Mouse (Mus musculus) yolk sac, embryonic 10.5 days (tissue): ENCODE measurements around the gene Fosl2.
"Not testable (repeated sequence)": the region's sequence is repeated elsewhere in the genome, so short reads cannot be mapped to it uniquely, and the experiment has no call there.

Experiments
- DNase-seq: peaks from one replicate; pipeline ENCODE4 v3.0.0-alpha.2; 2017; ENCODE audit warnings: low spot score

Gene Fosl2

DNA sequence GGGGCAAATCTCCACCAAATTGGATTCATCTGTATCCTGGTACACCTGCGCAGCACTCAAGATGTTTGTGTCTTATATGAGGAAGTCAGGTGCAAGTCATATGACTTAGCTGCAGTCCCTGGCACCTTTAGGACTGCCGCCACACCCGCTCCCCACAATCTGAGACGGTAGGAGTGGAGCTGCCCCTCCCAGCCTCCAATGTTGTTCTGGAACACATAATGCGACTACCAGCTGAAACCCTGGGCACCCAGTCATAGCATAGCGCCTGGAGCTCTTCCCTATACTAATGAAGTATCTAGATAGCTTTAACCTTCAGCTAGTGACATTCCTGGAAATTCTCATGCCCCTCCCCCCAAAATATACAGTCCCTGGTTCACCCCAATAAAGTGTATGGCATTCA, 43.1 kb downstream of the Fosl2 start:
- not testable (repeated sequence) for DNase-seq

- DNase-seq: no peak
Measured at GRCm38 (mm10) chr5:32182885-32183629, 47.5 kb downstream of the Fosl2 start.

DNA sequence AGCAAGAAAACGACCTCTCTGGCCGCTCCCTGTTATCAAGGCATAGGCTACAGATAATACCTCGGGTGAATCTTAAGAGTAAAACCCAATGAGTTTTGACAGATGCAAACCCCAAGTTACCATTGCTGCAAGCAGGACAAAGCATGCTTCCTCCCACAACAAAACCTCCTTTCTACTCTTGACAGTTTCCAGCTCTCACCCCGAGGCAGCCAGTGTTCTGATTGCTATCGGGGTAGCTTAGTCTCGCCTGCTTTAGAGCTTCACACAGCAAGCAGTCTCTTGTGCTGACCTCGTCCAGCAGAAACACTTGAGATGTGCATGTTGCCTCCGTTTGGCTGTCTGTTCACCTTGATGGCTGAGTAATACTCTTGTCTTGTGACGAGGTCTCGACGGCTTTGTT, 52.1 kb downstream of the Fosl2 start:
- DNase-seq: no peak

DNA sequence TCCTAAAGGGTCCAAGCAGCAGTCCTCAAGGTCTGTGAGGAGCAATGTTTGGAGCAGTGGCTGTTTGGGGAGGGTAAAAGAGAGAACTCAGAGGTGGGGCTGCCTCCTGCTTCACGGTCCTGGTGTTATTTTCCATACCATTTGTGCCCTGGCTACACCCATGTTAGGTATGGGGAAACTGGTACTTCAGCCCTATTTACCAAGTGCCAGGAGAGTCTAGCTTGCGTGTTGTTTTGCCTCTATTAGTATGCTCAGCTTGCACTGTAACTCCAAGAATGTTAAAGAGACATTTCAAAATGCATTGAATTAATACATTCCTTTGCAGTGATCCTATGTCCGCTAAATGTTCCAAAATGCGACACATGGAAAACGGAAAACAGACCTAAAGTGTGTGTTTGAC, 55.7 kb downstream of the Fosl2 start:
- DNase-seq: no peak

DNA sequence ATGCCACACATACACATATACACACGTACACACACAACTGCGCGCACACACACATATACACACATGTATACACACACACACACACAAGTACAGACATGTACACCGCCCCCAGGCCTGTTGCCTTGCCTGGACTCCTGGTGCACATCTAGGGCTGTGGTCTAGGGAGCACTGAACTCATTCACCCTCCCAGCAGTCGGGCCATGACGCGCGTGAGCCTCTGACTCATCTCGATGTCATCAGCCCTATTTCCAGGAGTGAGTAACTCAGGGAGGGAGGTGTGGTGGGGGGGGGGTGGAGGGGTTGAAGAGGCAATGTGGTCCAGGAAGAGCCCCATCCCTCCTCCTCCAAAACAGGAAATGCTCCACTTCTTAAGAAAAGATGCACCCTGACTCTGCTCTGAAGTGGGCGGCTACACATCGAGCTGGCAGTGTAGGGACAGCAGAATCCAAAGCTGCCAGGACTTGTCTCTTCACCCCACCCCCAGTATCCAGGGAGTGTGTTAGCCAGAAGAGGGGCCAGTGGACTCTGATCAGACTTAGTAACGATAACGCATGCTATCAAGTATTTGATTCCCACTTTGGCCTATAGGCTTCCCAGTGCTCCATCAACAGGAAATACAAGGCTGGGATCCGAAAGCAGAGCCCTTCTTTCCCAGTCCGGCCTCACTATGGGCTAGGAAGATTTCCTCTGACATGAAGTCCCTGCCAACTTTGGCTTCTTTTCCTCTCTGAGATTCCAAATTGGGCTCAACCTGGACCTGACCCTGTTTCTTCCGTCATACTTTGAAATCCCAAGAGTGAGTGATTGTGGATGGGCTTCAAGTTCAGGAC, 56.6 kb downstream of the Fosl2 start:
- no peak for DNase-seq

- no peak for DNase-seq
Measured at GRCm38 (mm10) chr5:32194236-32194635, 58.6 kb downstream of the Fosl2 start.

GRCm38 (mm10) chr5:32195857-32196609, 60.4 kb downstream of the Fosl2 start:
- DNase-seq: peak; percentile 45

DNA sequence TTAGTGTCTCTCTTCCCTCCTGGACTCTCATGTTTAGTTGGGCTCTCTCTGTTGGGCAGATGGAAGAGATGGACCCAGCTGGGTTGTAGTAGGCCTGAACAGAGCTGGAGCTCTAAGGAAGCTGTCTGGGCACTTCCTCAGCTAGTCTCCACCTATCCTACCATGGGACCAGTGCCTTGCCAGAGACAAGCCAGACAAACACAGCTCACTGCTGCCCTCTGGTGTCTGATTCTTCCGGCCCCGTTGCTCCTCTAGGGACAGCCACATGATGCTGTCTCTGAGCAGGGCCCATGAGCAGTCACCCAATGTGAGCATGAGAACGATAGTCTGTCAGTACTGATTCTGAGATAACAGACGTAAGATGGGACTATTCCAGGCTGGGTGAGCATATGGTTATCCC, 62.1 kb downstream of the Fosl2 start:
- DNase-seq: peak; percentile 77

DNA sequence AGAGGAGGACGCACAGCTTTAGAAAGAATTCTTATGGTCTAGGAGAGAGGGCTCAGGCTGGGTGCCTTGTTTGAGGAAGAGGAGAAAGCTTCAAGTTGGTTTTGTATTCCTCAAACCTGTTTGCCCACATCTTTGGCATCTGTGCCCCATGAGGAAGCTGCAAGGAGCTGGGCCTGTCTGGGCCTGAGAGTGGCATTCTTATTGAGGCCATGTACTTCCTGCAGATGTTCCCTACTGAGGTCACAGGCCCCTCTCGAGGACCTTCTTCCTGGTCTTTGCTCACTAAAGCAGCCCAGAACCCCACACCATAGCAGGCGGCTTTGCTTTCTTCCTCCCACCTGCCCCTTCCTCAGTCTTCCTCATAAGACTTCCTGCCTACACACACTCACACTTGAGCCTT, 63.5 kb downstream of the Fosl2 start:
- no peak for DNase-seq

DNA sequence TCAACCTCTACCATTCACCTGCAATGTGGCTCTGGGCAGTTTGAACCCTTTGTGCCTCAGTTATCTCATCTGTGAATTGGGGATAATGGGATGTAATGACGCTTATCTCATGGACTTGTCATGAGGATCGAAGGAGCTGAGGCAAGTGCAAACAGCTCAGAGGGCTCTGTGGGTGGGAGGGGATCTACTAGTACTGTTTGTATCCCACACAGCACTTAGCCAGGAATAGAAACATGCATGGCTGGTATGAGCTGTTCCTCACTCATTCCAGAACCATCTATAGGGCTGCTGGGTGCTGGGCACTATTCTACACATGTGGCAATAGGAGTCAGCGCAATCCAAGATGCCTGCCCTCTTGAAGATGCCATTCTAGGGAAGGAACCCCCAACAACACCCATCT, 64.0 kb downstream of the Fosl2 start:
- no peak for DNase-seq

DNA sequence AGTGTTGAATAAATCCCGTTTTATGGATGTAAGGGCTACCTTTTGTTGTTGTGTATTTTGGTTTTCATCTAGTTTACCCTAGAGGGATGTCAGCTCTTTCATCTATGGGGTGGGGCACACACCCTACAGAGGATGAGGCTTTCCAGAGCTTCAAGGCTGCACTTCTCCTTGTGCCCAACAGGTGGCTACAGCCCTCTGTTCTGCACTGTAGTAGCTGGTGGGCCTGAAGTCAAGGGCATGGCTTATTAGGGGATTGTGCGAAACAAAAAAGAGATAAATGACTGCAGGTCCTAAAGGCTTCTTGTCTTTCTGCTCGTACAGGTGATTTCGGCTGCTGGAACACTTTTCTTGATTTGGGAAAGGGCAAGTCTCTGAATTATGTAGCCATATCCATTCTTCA, 69.1 kb downstream of the Fosl2 start:
- DNase-seq: no peak

GRCm38 (mm10) chr5:32206726-32207125, 71.1 kb downstream of the Fosl2 start:
- DNase-seq: no peak
